Mouse (Mus musculus): ENCODE results near the gene Fam76a. TPM values are rescaled to one million over a fixed set of nuclear protein-coding genes. Genes with fewer than 3 reads are reported as not detected.
"Not testable (repeated sequence)": the region's sequence is repeated elsewhere in the genome, so short reads cannot be mapped to it uniquely, and the experiment has no call there.

Gene Fam76a
- polyA plus RNA-seq, 1 experiment from 2014 or later: 44.6 TPM

DNA sequence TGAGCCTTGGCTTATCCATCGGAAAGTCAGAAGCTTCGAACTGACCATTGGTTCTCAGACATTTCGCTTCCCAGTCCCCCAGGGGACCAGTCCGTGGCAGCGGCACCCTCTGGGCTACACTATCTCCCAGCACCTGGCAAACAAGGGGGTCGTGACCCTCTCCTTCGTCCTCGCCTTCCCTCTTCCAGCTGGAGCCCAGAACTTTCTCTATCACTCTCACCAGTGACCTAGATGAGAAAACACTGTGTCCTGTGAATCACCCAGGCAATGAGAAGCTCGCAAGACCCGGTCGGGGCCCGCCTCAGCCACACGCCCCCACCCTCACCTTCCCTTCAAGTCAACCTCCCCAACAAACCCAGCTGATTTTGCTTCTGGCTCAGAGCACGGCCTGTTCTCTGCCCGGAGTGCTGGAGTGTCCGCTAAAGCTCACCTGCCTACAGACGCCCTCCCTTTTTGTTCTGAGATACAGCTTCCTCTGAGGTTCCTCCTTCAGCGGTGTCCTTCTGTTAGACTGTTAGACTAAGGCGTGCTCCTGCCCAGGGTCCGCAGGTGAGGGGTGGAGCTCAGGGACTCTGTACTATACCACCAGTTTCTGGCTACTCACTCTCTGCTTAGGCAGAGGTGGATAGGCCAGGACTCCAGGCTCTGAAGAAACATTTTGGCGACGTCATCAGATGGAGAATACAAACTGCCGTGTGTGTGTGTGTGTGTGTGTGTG, 18.8 kb upstream of the Fam76a start:
- ATAC-seq (replicated peaks): no peak
- Histone ChIP-seq H3K27me3 (replicated peaks) (no peaks in the 10 kb centered on the region), H3K4me1 (peaks cover 19% of the 10 kb centered on the region), H3K4me2 (no peak overlapping the region), H3K27ac (no peak overlapping the region), H3K4me3 (no peak overlapping the region), H3K9me3 (no peaks in the 10 kb centered on the region), H3K9ac (no peak overlapping the region), H3K36me3 (replicated peaks) (no peaks in the 10 kb centered on the region)
- WGBS: 61% methylated on average over 23 of the region's 23 CpGs

DNA sequence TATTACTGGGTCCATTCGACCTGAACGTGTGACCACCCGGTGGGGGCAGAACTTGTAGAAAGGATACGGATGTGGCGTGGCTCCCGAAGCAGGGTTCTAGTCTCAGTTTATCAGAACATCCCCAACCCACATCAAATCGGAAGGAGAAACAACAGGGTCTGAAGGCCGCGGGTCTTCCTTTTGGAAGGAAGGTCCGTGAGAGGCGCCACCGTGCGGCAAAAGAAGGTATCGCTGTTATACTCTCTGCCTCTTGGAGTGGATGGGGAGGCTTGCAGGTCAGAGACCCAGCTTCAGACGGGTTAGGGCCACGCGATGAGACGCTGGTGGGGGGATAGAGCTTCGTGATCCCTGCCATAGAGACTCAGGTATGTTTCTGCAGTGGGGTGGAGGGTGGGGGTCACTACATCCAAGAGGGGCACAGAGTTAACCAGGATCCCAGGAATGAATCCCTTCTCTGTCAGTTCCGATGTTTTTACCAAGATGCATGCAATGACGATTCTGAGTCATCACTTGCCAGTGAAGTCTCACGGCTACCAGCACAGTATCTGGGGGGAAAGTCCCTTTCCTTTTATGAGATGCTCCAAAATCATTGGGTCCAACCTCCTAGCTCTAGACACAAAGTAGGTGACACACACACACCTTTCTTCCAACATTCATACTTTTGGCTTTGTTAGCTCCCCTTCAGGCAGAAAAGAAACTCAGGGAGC, 17.2 kb upstream of the Fam76a start:
- 24% methylated on average over 22 of the region's 22 CpGs for WGBS
- H3K4me1 ChIP-seq: peaks cover 20% of the 10 kb centered on the region
- H3K9me3 ChIP-seq: no peaks in the 10 kb centered on the region
- H3K36me3 ChIP-seq (replicated peaks): no peaks in the 10 kb centered on the region
- no peak overlapping the region for H3K4me2 ChIP-seq
- no peak overlapping the region for H3K4me3 ChIP-seq
- 0 out of 2 replicates have a peak overlapping the region, but pooled peaks have one; percentile 83 for H3K27ac ChIP-seq
- H3K27me3 ChIP-seq (replicated peaks): no peaks in the 10 kb centered on the region
- no peak for ATAC-seq (replicated peaks)
- H3K9ac ChIP-seq: no peak overlapping the region

DNA sequence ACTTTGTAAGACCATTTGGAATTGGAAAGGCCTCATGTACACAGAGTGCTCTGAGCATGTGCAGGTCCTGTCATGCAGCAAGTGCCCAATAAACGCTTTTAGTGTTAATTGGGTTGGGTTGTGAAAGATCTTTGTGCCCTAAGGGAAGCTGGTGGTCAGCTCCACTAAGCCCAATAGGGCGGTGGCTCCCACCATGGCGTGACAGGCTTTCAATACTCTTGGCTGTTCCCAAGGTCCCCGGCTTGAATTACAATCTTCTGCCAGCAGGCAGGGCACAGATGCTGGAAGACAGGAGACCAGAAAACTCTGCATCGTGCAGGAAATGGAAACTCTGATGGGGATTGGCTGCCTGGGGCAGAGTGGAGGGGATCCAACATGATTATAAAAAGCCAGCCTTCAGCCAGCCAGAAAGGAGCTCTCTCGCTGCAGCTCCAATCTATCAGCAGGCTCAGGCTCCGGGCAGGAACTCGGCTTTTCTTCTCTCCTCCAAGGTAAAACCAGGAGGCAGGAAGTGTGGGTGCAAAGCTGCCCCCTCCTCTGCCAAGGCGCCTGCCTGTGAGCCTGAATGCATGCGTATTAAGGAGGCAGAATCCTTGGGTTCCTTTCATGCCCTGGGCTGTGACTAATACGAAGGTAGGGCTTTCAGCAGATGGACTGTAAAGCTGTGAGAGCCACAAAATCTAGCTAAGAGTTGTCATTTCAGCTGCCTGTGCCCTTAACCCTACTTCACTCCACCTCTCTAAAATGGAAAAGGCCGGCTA, 16.0 kb upstream of the Fam76a start:
- Histone ChIP-seq H3K4me2 (peak overlapping the region; percentile 29; the same call in 1 of the 2 replicates), H3K27ac (peak overlapping the region; percentile 83), H3K9me3 (no peaks in the 10 kb centered on the region), H3K36me3 (replicated peaks) (no peaks in the 10 kb centered on the region), H3K9ac (peak overlapping the region; percentile 21; the same call in 1 of the 2 replicates), H3K27me3 (replicated peaks) (no peaks in the 10 kb centered on the region), H3K4me3 (no peak overlapping the region), H3K4me1 (peaks cover 22% of the 10 kb centered on the region)
- ATAC-seq (replicated peaks): peak; percentile 75; the same call in 1 of the 2 replicates
- WGBS: 28% methylated on average over 12 of the region's 12 CpGs

DNA sequence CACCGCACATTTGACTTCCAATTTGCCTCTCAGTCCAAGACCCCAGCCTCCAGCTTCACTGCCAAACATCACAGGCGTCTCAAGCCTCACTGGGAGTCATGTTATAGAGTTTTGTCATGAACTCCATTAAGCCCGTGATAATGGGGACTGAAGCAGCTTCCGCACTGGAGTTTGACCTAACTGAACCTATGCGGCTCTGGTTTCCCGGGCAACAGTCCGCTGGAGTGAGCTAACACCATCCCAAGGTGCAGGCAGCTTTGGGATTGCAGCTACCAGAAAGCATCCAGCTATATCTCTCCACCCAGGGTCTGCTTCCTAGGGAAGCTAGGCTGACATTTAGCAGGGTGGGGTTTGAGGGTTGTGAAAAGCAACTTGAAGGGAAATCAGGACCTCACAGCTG, 12.3 kb upstream of the Fam76a start:
- H3K27ac ChIP-seq: 0 out of 2 replicates have a peak overlapping the region, but pooled peaks have one; percentile 6
- ATAC-seq (replicated peaks): no peak
- H3K9me3 ChIP-seq: no peaks in the 10 kb centered on the region
- no peaks in the 10 kb centered on the region for H3K27me3 ChIP-seq (replicated peaks)
- peaks cover 22% of the 10 kb centered on the region for H3K4me1 ChIP-seq
- 9% methylated on average over 7 of the region's 7 CpGs for WGBS
- no peak overlapping the region for H3K9ac ChIP-seq
- no peaks in the 10 kb centered on the region for H3K36me3 ChIP-seq (replicated peaks)
- no peak overlapping the region for H3K4me3 ChIP-seq
- H3K4me2 ChIP-seq: no peak overlapping the region

DNA sequence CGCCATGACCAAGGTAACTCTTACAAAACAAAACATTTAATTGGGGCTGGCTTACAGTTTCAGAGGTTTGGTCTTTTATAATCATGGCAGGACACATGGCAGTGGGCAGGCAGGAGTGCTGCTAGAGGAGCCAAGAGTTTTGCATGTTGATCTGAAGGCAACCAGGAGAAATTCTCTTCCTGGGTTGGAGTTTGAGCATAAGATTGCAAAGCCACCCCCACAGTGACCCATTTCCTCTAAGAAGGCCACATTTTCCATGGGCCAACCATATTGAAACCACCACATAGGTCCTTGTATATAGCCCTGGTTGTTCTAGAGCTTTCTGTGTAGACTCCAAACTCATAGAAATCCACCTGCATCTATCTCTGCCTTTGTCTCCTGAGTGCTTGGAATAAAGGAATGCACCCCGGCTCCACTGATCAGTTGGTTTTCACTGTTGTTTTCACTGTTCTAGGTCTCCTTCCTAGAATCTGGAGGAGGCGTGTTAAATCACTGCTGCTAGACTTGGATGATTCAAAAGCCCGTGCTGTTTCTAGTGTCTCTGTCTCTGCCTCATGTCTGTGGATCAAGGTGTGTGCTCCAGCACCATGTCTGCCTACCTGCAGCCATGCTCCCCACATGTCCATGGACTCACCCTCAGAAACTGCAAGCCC, 10.5 kb upstream of the Fam76a start:
- no peak overlapping the region for H3K4me2 ChIP-seq
- no peaks in the 10 kb centered on the region for H3K27me3 ChIP-seq (replicated peaks)
- no peak overlapping the region for H3K27ac ChIP-seq
- no peak overlapping the region for H3K4me3 ChIP-seq
- ATAC-seq (replicated peaks): no peak
- no peak overlapping the region for H3K9ac ChIP-seq
- H3K36me3 ChIP-seq (replicated peaks): no peaks in the 10 kb centered on the region
- H3K4me1 ChIP-seq: peaks cover 9% of the 10 kb centered on the region; the same call in 1 of the 2 replicates
- H3K9me3 ChIP-seq: no peaks in the 10 kb centered on the region
- WGBS: 76% methylated on average over 4 of the region's 4 CpGs

DNA sequence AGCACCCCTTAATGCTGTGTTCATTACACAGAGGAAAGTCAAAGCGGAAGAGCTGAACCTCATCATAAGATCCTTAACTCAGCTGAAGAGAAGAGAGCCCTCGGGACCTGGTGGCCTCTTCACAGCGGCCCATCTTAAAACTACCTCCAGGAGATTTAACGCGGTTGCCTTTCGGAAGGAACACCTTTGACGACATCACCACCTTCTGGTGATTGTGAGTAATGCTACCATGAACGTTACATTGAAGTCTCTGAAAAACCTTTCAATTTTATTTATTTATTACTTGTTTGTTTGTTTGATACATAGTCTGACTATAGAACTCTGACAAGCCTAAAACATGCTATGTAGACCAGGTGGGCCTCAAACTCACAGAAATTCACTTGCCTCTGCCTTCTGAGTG, 8.4 kb upstream of the Fam76a start:
- no peak overlapping the region for H3K4me3 ChIP-seq
- WGBS: 3% methylated on average over 8 of the region's 8 CpGs
- H3K4me2 ChIP-seq: no peak overlapping the region
- ATAC-seq (replicated peaks): no peak
- no peaks in the 10 kb centered on the region for H3K27me3 ChIP-seq (replicated peaks)
- no peaks in the 10 kb centered on the region for H3K9me3 ChIP-seq
- no peak overlapping the region for H3K9ac ChIP-seq
- no peak overlapping the region for H3K27ac ChIP-seq
- no peaks in the 10 kb centered on the region for H3K36me3 ChIP-seq (replicated peaks)
- H3K4me1 ChIP-seq: peaks cover 9% of the 10 kb centered on the region; the same call in 1 of the 2 replicates

DNA sequence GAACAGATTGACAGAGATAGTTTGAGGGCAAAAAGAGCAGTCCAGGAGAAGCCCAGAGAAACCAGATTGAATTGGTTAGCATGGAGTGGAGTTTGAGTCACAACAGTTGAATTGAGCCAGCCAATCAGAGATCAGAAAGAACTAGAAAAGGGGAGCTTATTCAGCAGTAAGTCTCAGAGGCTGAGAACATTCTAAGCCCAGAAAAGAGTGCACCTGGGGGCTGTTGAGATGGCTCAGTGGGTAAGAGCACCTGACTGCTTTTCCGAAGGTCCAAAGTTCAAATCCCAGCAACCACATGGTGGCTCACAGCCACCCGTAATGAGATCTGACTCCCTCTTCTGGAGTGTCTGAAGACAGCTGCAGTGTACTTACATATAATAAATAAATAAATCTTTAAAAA, 4.2 kb upstream of the Fam76a start:
- not testable (repeated sequence) for H3K9me3 ChIP-seq; H3K4me3 ChIP-seq; H3K27me3 ChIP-seq (replicated peaks); H3K9ac ChIP-seq; H3K36me3 ChIP-seq (replicated peaks); H3K4me2 ChIP-seq; ATAC-seq (replicated peaks); H3K27ac ChIP-seq; H3K4me1 ChIP-seq
- WGBS: 80% methylated on average over 2 of the region's 2 CpGs

DNA sequence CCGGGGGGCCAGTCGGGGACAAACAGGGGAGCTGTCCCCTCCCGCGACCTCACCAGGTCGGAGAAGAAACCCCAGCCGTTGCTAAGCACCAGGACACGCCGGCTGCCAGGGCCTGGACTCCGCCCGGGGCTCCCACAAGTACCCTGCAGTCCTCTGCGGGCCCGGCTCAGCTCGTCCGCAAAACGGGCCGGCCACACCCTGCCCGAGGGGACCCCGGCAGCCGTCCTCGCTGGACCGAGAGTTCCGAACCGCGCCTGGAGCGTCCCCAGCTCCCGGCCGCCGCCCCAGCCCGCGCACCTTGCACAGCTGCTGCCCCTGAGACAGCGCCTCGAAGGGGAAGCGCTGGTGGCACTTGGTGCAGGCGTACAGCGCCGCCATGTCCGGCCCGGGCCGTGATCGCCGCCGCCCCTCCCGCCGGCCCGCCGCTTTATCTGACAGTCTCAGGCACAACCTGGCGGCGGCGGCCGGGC, 262 bp downstream of the Fam76a start:
- Histone ChIP-seq H3K4me2 (peak overlapping the region; percentile 60), H3K9me3 (no peaks in the 10 kb centered on the region), H3K36me3 (replicated peaks) (peaks cover 8% of the 10 kb centered on the region), H3K4me3 (peak overlapping the region; percentile 92), H3K4me1 (peaks cover 19% of the 10 kb centered on the region), H3K27ac (peak overlapping the region; percentile 91), H3K27me3 (replicated peaks) (no peaks in the 10 kb centered on the region), H3K9ac (peak overlapping the region; percentile 90)
- peak; percentile 61 for ATAC-seq (replicated peaks)
- WGBS: under 1% methylated on average over 49 of the region's 50 CpGs

DNA sequence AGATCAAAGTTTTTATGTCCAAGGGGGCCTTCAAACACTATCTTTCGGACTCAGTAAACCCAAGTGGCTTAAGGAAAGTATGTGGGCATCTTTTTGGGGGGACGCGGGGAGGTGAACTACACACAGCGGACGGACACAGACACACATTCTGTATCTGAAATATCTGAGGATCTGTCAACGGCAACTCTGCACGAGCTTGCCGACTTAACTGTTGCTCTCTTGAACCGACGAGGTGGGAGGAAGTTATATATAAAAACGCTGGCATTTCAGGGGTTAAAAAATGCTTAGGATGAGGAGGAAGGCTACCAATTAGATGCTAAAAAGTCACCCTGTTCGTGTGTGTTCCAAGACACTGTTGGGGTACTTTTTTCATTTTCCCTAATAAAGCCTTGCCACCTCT, 870 bp downstream of the Fam76a start:
- Histone ChIP-seq H3K27me3 (replicated peaks) (no peaks in the 10 kb centered on the region), H3K27ac (no peak overlapping the region), H3K36me3 (replicated peaks) (peaks cover 11% of the 10 kb centered on the region), H3K4me1 (peaks cover 19% of the 10 kb centered on the region), H3K4me2 (peak overlapping the region; percentile 60), H3K9ac (peak overlapping the region; percentile 90), H3K9me3 (no peaks in the 10 kb centered on the region), H3K4me3 (peak overlapping the region; percentile 92)
- no peak for ATAC-seq (replicated peaks)
- WGBS: 42% methylated on average over 12 of the region's 12 CpGs

DNA sequence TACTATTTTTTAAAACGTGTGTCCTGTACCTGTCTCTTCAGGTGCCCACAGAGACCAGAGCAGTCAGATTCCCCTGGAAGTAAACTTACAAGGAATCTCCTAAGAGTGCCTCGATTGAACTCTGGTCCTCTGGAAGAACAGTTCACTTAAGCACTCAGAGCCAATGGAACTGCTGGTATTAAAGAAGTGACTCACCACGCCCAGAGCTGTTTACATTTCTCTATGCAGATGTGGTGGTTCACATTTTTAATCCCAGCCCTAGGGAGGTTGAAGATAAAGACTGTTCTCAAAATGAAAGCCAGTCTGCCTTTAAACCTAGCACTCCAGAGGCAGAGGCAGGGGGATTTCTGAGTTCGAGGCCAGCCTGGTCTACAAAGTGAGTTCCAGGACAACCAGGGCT, 2.2 kb downstream of the Fam76a start:
- H3K4me3 ChIP-seq: no peak overlapping the region
- 95% methylated on average over 4 of the region's 4 CpGs for WGBS

DNA sequence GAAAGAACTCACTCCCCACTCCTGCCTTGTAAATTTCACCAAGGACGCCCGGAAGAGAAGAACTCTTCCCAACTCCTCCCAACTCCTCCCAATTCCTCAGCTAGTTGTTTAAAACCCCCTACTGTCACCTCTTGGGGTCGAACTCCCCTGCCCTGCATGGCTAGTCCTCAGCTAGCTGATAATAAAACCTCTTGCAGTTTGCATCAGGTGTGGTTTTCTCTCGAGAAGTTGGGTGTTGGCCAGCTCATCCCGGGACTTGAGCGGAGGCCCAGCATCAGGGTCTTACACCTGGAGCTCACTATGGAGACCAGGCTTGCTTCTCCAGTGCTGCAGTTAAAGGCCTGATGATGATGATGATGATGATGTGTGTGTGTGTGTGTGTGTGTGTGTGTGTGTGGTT, 3.9 kb downstream of the Fam76a start:
- ATAC-seq (replicated peaks): not testable (repeated sequence)
- WGBS: 81% methylated on average over 6 of the region's 6 CpGs
- peaks cover 30% of the 10 kb centered on the region for H3K36me3 ChIP-seq (replicated peaks)

More for the DNA sequence above, 2.2 kb downstream of the Fam76a start:
- no peaks in the 10 kb centered on the region for H3K9me3 ChIP-seq
- H3K4me2 ChIP-seq: no peak overlapping the region
- peaks cover 22% of the 10 kb centered on the region for H3K36me3 ChIP-seq (replicated peaks)
- no peaks in the 10 kb centered on the region for H3K27me3 ChIP-seq (replicated peaks)
- no peak for ATAC-seq (replicated peaks)
- no peak overlapping the region for H3K27ac ChIP-seq
- H3K4me1 ChIP-seq: peaks cover 19% of the 10 kb centered on the region
- no peak overlapping the region for H3K9ac ChIP-seq

DNA sequence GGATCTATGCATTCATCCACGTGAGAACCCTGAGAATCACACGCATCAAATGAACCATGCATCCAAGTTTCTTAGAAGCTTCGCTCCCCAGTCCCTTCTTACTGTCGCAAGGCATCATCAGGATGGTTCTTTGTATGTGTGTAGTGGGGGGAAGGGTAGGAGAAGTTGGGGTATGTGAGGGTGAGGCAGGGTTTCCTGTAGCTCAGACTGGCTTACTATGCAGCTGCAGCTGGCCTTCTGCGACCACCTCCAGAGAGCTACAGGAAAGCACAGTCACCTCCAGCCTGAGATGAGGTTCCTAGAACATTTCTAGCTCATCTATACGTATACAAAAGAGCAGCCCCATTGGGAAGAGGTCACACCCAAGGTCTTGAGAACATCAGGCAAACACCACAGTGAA, 10.2 kb downstream of the Fam76a start:
- Histone ChIP-seq H3K4me2 (no peak overlapping the region), H3K9ac (no peak overlapping the region), H3K27ac (no peak overlapping the region), H3K9me3 (no peaks in the 10 kb centered on the region), H3K27me3 (replicated peaks) (no peaks in the 10 kb centered on the region), H3K4me1 (no peaks in the 10 kb centered on the region), H3K4me3 (no peak overlapping the region), H3K36me3 (replicated peaks) (peaks cover 69% of the 10 kb centered on the region)
- ATAC-seq (replicated peaks): no peak
- WGBS: 89% methylated on average over 6 of the region's 6 CpGs

More for the DNA sequence above, 3.9 kb downstream of the Fam76a start:
- H3K4me2 ChIP-seq; H3K27me3 ChIP-seq (replicated peaks); H3K27ac ChIP-seq; H3K9ac ChIP-seq; H3K4me3 ChIP-seq; H3K9me3 ChIP-seq: not testable (repeated sequence)
- peaks cover 19% of the 10 kb centered on the region for H3K4me1 ChIP-seq

Measured in midbrain, embryonic 15.5 days (tissue).